Mouse (Mus musculus) forebrain, embryonic 13.5 days (tissue): ENCODE data around the gene Vav3. TPM values are rescaled to one million over a fixed set of nuclear protein-coding genes. Genes with fewer than 3 reads are reported as not detected.

Experiments used
- ATAC-seq: fragments of 200-750 bp; cut with Nextera tagmentation; 2 replicates; pipeline ENCODE4 v1.8.0; 2017
- H3K27ac ChIP-seq: fragments of 300-500 bp; sonication (generic); 2 replicates; pipeline ENCODE4 v1.5.1; 2015; ENCODE audit warnings: inconsistent platforms, mild to moderate bottlenecking, moderate library complexity
- H3K27me3 ChIP-seq: fragments of 300-500 bp; sonication (generic); 2 replicates; pipeline ENCODE4 v1.6.1; 2015; ENCODE audit warnings: mild to moderate bottlenecking, inconsistent platforms
- H3K36me3 ChIP-seq: fragments of 300-500 bp; sonication (generic); 2 replicates; pipeline ENCODE4 v1.6.1; 2015; ENCODE audit warnings: mild to moderate bottlenecking, inconsistent platforms; ENCODE audit not compliant: poor library complexity, severe bottlenecking
- H3K4me1 ChIP-seq: fragments of 300-500 bp; sonication (generic); 2 replicates; pipeline ENCODE4 v1.6.1; 2015; ENCODE audit warnings: inconsistent platforms
- H3K4me2 ChIP-seq: fragments of 300-500 bp; sonication (generic); 2 replicates; pipeline ENCODE4 v1.6.1; 2015; ENCODE audit warnings: inconsistent platforms, mild to moderate bottlenecking, moderate library complexity
- H3K4me3 ChIP-seq: fragments of 300-500 bp; sonication (generic); 2 replicates; pipeline ENCODE4 v1.5.1; 2015; ENCODE audit warnings: mild to moderate bottlenecking, inconsistent platforms
- H3K9ac ChIP-seq: fragments of 300-500 bp; sonication (generic); 2 replicates; pipeline ENCODE4 v1.6.1; 2015; ENCODE audit warnings: mild to moderate bottlenecking, inconsistent platforms
- H3K9me3 ChIP-seq: fragments of 300-500 bp; sonication (generic); replicated peaks from 2 replicates; pipeline ENCODE4 v1.6.1; 2016; ENCODE audit warnings: inconsistent platforms
- WGBS: fragments of 180-500 bp; shearing (Covaris S2); methylation state at CpG from one replicate; pipeline ENCODE4 v1.1.7; 2015; 5-methylcytosine and 5-hydroxymethylcytosine counted together
- polyA plus RNA-seq: library from polyadenylated mRNA; unstranded; fragments of >200 nt; fragmentation: Nextera tagmentation; extraction: Ambion mirVana; gene quantifications from 2 replicates; pipeline ENCODE4 v1.2.1, GENCODE M21; 2015

Gene Vav3
- polyA plus RNA-seq, 1 experiment from 2014 or later = 10.1 TPM

- no peak for ATAC-seq
- Histone ChIP-seq H3K36me3 (no peaks in the 10 kb centered on the region), H3K4me1 (no peaks in the 10 kb centered on the region), H3K9me3 (no peaks in the 10 kb centered on the region), H3K4me2 (no peak overlapping the region), H3K27me3 (no peaks in the 10 kb centered on the region), H3K27ac (no peak overlapping the region), H3K4me3 (no peak overlapping the region), H3K9ac (no peak overlapping the region)
- WGBS = 91% methylated on average over 4 of the region's 4 CpGs
Measured at GRCm38 (mm10) chr3:109360746-109361145, 20.3 kb downstream of the Vav3 start.

- no peak for ATAC-seq
- Histone ChIP-seq H3K4me1 (peaks cover 4% of the 10 kb centered on the region), H3K4me2 (no peak overlapping the region), H3K4me3 (no peak overlapping the region), H3K9ac (no peak overlapping the region), H3K36me3 (no peaks in the 10 kb centered on the region), H3K27ac (no peak overlapping the region), H3K9me3 (no peaks in the 10 kb centered on the region), H3K27me3 (no peaks in the 10 kb centered on the region)
- WGBS = 83% methylated on average over 5 of the region's 5 CpGs
Measured at GRCm38 (mm10) chr3:109361882-109362281, 21.4 kb downstream of the Vav3 start.

GRCm38 (mm10) chr3:109362310-109362709 lies 21.9 kb downstream of the Vav3 start:
- Histone ChIP-seq H3K4me2 (no peak overlapping the region), H3K27ac (no peak overlapping the region), H3K4me1 (peaks cover 4% of the 10 kb centered on the region), H3K27me3 (no peaks in the 10 kb centered on the region), H3K9ac (no peak overlapping the region), H3K36me3 (no peaks in the 10 kb centered on the region), H3K4me3 (no peak overlapping the region), H3K9me3 (no peaks in the 10 kb centered on the region)
- ATAC-seq = no peak
- WGBS = 79% methylated on average over 3 of the region's 3 CpGs

GRCm38 (mm10) chr3:109363522-109363921 lies 23.1 kb downstream of the Vav3 start:
- WGBS = 84% methylated on average over 5 of the region's 5 CpGs
- H3K9ac ChIP-seq = no peak overlapping the region
- H3K4me3 ChIP-seq = no peak overlapping the region
- no peaks in the 10 kb centered on the region for H3K36me3 ChIP-seq
- no peaks in the 10 kb centered on the region for H3K9me3 ChIP-seq
- H3K27ac ChIP-seq = no peak overlapping the region
- no peaks in the 10 kb centered on the region for H3K27me3 ChIP-seq
- no peak overlapping the region for H3K4me2 ChIP-seq
- ATAC-seq = no peak
- peaks cover 4% of the 10 kb centered on the region for H3K4me1 ChIP-seq

- H3K4me2 ChIP-seq = no peak overlapping the region
- no peak overlapping the region for H3K27ac ChIP-seq
- no peak overlapping the region for H3K9ac ChIP-seq
- H3K27me3 ChIP-seq = no peaks in the 10 kb centered on the region
- no peaks in the 10 kb centered on the region for H3K36me3 ChIP-seq
- WGBS = 89% methylated on average over 2 of the region's 2 CpGs
- peaks cover 4% of the 10 kb centered on the region for H3K4me1 ChIP-seq
- no peak for ATAC-seq
- H3K4me3 ChIP-seq = no peak overlapping the region
- H3K9me3 ChIP-seq = no peaks in the 10 kb centered on the region
Measured at GRCm38 (mm10) chr3:109365875-109366274, 25.4 kb downstream of the Vav3 start.

GRCm38 (mm10) chr3:109366411-109366851 lies 26.0 kb downstream of the Vav3 start:
- Histone ChIP-seq H3K4me1 (peaks cover 4% of the 10 kb centered on the region), H3K4me3 (no peak overlapping the region), H3K9ac (no peak overlapping the region), H3K36me3 (no peaks in the 10 kb centered on the region), H3K9me3 (no peaks in the 10 kb centered on the region), H3K27me3 (no peaks in the 10 kb centered on the region), H3K4me2 (no peak overlapping the region), H3K27ac (no peak overlapping the region)
- ATAC-seq = no peak
- WGBS = 62% methylated on average over 7 of the region's 7 CpGs

- 75% methylated on average over 9 of the region's 9 CpGs for WGBS
- Histone ChIP-seq H3K27me3 (no peaks in the 10 kb centered on the region), H3K9ac (no peak overlapping the region), H3K4me1 (peaks cover 4% of the 10 kb centered on the region), H3K4me2 (no peak overlapping the region), H3K36me3 (no peaks in the 10 kb centered on the region), H3K9me3 (no peaks in the 10 kb centered on the region), H3K27ac (no peak overlapping the region), H3K4me3 (no peak overlapping the region)
- ATAC-seq = 0 out of 2 replicates have a peak, but pooled peaks have one; percentile 33
Measured at GRCm38 (mm10) chr3:109368383-109369289, 28.2 kb downstream of the Vav3 start.

GRCm38 (mm10) chr3:109371576-109371975 lies 31.1 kb downstream of the Vav3 start:
- H3K9ac ChIP-seq = no peak overlapping the region
- no peak overlapping the region for H3K4me2 ChIP-seq
- no CpG with 5 or more reads among the region's 1 CpGs for WGBS
- H3K27ac ChIP-seq = no peak overlapping the region
- no peak overlapping the region for H3K4me3 ChIP-seq
- peaks cover under 1% of the 10 kb centered on the region for H3K4me1 ChIP-seq
- H3K27me3 ChIP-seq = no peaks in the 10 kb centered on the region
- no peaks in the 10 kb centered on the region for H3K9me3 ChIP-seq
- no peaks in the 10 kb centered on the region for H3K36me3 ChIP-seq
- ATAC-seq = no peak

- Histone ChIP-seq H3K27ac (no peak overlapping the region), H3K9me3 (no peaks in the 10 kb centered on the region), H3K4me2 (no peak overlapping the region), H3K27me3 (no peaks in the 10 kb centered on the region), H3K9ac (no peak overlapping the region), H3K36me3 (no peaks in the 10 kb centered on the region), H3K4me1 (no peaks in the 10 kb centered on the region), H3K4me3 (no peak overlapping the region)
- 92% methylated on average over 4 of the region's 4 CpGs for WGBS
- no peak for ATAC-seq
Measured at GRCm38 (mm10) chr3:109372678-109373077, 32.2 kb downstream of the Vav3 start.

- Histone ChIP-seq H3K36me3 (no peaks in the 10 kb centered on the region), H3K9ac (no peak overlapping the region), H3K27me3 (no peaks in the 10 kb centered on the region), H3K4me1 (no peaks in the 10 kb centered on the region), H3K9me3 (no peaks in the 10 kb centered on the region), H3K27ac (no peak overlapping the region), H3K4me2 (no peak overlapping the region), H3K4me3 (no peak overlapping the region)
- WGBS = 51% methylated on average over 4 of the region's 4 CpGs
- no peak for ATAC-seq
Measured at GRCm38 (mm10) chr3:109378278-109378677, 37.8 kb downstream of the Vav3 start.

- no peaks in the 10 kb centered on the region for H3K27me3 ChIP-seq
- no peaks in the 10 kb centered on the region for H3K4me1 ChIP-seq
- WGBS = 77% methylated on average over 6 of the region's 6 CpGs
- H3K27ac ChIP-seq = no peak overlapping the region
- no peak overlapping the region for H3K4me2 ChIP-seq
- no peak overlapping the region for H3K9ac ChIP-seq
- H3K9me3 ChIP-seq = no peaks in the 10 kb centered on the region
- no peak overlapping the region for H3K4me3 ChIP-seq
- H3K36me3 ChIP-seq = no peaks in the 10 kb centered on the region
- no peak for ATAC-seq
Measured at GRCm38 (mm10) chr3:109378684-109379083, 38.2 kb downstream of the Vav3 start.

- Histone ChIP-seq H3K4me3 (no peak overlapping the region), H3K4me2 (no peak overlapping the region), H3K9me3 (no peaks in the 10 kb centered on the region), H3K36me3 (no peaks in the 10 kb centered on the region), H3K27ac (no peak overlapping the region), H3K9ac (no peak overlapping the region), H3K27me3 (no peaks in the 10 kb centered on the region), H3K4me1 (no peaks in the 10 kb centered on the region)
- WGBS = 94% methylated on average over 10 of the region's 10 CpGs
- ATAC-seq = no peak
Measured at GRCm38 (mm10) chr3:109388730-109389129, 48.3 kb downstream of the Vav3 start.

- no peaks in the 10 kb centered on the region for H3K27me3 ChIP-seq
- no peak overlapping the region for H3K9ac ChIP-seq
- WGBS = 95% methylated on average over 5 of the region's 5 CpGs
- H3K9me3 ChIP-seq = no peaks in the 10 kb centered on the region
- H3K36me3 ChIP-seq = no peaks in the 10 kb centered on the region
- H3K4me2 ChIP-seq = no peak overlapping the region
- H3K27ac ChIP-seq = no peak overlapping the region
- H3K4me3 ChIP-seq = no peak overlapping the region
- no peak for ATAC-seq
- no peaks in the 10 kb centered on the region for H3K4me1 ChIP-seq
Measured at GRCm38 (mm10) chr3:109401527-109401926, 61.1 kb downstream of the Vav3 start.
